In the genomic region with DNA sequence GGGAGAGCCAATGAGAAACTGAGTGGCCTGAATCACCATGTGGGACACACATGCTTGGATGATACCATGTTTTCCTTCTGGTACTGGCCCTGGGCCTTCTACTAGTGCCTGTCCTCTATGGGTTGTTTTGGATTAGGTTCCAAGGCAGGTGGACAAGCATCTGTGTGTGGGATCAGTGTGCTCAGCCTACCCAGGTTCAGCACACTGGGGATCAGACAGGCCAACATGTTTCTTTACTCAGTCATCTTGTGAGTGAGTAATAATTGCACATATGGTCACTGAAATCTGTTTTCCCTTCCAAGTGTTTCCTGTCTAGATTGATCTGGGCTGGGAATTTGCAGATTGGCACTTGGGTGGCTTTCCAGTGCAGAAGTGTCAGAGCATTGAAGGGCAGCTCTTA, we compare ENCODE assay signal across 13 mouse cellular contexts.
A peak's percentile ranks its signal among the peaks of the same experiment; 100 is the strongest.
DNase-seq lines count a peak whose midpoint lies in the region; ATAC-seq and TF ChIP-seq lines count a peak whose summit lies in the region.
"Had no signal": no experiment of that assay in that cellular context is flagged by ENCODE, and none has a peak within 500 bp of the region (broad histone marks: within the 10 kb centered on the region; RNA-seq: fewer than 3 reads in every experiment).

No protein-coding gene starts in this region.

- H3K27ac ChIP-seq in limb, embryonic 14.5 days (replicated peaks; ENCODE audit: low read depth, low read length): no peak overlapping the region
- no peak overlapping the region for H3K27ac ChIP-seq in limb, embryonic 10.5 days
- no peak overlapping the region for H3K27ac ChIP-seq in forebrain, postnatal 0 days (ENCODE audit: low read depth, low read length)
- H3K27ac ChIP-seq: left cerebral cortex, adult 2 months; liver, embryonic 14.5 days had no signal

- peaks cover 9% of the 10 kb centered on the region for H3K4me1 ChIP-seq in limb, embryonic 14.5 days (ENCODE audit: control insufficient read depth, insufficient read depth, low read length)
- peaks cover 7% of the 10 kb centered on the region; the same call in 1 of the 2 replicates for H3K4me1 ChIP-seq in limb, embryonic 10.5 days
- H3K4me1 ChIP-seq in forebrain, postnatal 0 days (ENCODE audit: insufficient read depth): no peaks in the 10 kb centered on the region

- H3K4me3 ChIP-seq in limb, embryonic 14.5 days (replicated peaks; ENCODE audit: low read length): no peak overlapping the region
- H3K4me3 ChIP-seq in limb, embryonic 10.5 days: no peak overlapping the region
- H3K4me3 ChIP-seq in forebrain, postnatal 0 days (ENCODE audit: low read depth, low read length): no peak overlapping the region
- H3K4me3 ChIP-seq: left cerebral cortex, adult 2 months had no signal

- TF ChIP-seq POLR2A in limb, embryonic 14.5 days (IDR thresholded peaks at IDR 0.05; ENCODE audit: borderline replicate concordance, extremely low read depth, insufficient read depth, insufficient read length): no peak

- H3K9me3 ChIP-seq in limb, embryonic 14.5 days (ENCODE audit: control insufficient read depth, low read length): no peaks in the 10 kb centered on the region
- no peaks in the 10 kb centered on the region for H3K9me3 ChIP-seq in limb, embryonic 10.5 days (replicated peaks)
- H3K9me3 ChIP-seq in forebrain, postnatal 0 days (ENCODE audit: low read length): no peaks in the 10 kb centered on the region

- no peak overlapping the region for H3K4me2 ChIP-seq in limb, embryonic 14.5 days (replicated peaks; ENCODE audit: low read depth, low read length, severe bottlenecking)
- no peak overlapping the region for H3K4me2 ChIP-seq in forebrain, postnatal 0 days (ENCODE audit: low read depth)

- H3K9ac ChIP-seq in limb, embryonic 14.5 days (ENCODE audit: low read depth, low read length, severe bottlenecking): no peak overlapping the region
- no peak overlapping the region for H3K9ac ChIP-seq in forebrain, postnatal 0 days
- H3K9ac ChIP-seq: liver, embryonic 14.5 days had no signal

- no peaks in the 10 kb centered on the region for H3K27me3 ChIP-seq in limb, embryonic 14.5 days (ENCODE audit: control insufficient read depth, insufficient read depth, low read length)
- H3K27me3 ChIP-seq in limb, embryonic 10.5 days (ENCODE audit: low read depth, poor library complexity, severe bottlenecking): no peaks in the 10 kb centered on the region
- H3K27me3 ChIP-seq in forebrain, postnatal 0 days (ENCODE audit: insufficient read depth, low read length): no peaks in the 10 kb centered on the region

- TF ChIP-seq CTCF in forebrain, postnatal 0 days (IDR thresholded peaks at IDR 0.05; ENCODE audit: low read depth): no peak

- peak; percentile 8 for DNase-seq in limb, embryonic 14.5 days (ENCODE audit: low spot score)
- DNase-seq in limb, embryonic 10.5 days (ENCODE audit: low spot score): no peak
- DNase-seq in cerebellum, adult 9-11 months: peak; percentile 82
- DNase-seq in forebrain, postnatal 0 days: peak; percentile 21
- peak; percentile 26 for DNase-seq in telencephalon, adult 2 months (ENCODE audit: low read depth, low spot score)
- DNase-seq in kidney, adult 9 months: no peak
- no peak for DNase-seq in lung, postnatal 4 days
- no peak for DNase-seq in c-Kit-positive CD71-positive TER-119-positive erythroid progenitor cells, embryonic 14.5 days (ENCODE audit: low spot score)
- DNase-seq: adrenal gland, postnatal 10 days; heart, postnatal 36 days had no signal

- H3K36me3 ChIP-seq in limb, embryonic 14.5 days (ENCODE audit: control insufficient read depth, insufficient read depth, low read length): no peaks in the 10 kb centered on the region
- no peaks in the 10 kb centered on the region for H3K36me3 ChIP-seq in limb, embryonic 10.5 days
- H3K36me3 ChIP-seq in forebrain, postnatal 0 days (ENCODE audit: insufficient read depth): no peaks in the 10 kb centered on the region

- ATAC-seq in limb, embryonic 14.5 days (ENCODE audit: low FRiP score, low read depth): no peak
- no peak for ATAC-seq in forebrain, postnatal 0 days
- ATAC-seq: intestine, postnatal 0 days had no signal

Comparison
In these comparisons a context has a peak if more than half of its experiments do, and no peak if none do; other contexts are left out.
1. DNase-seq: peak in limb, embryonic 14.5 days (single experiment), cerebellum, adult 9-11 months (single experiment), forebrain, postnatal 0 days (single experiment) and telencephalon, adult 2 months (single experiment); none in limb, embryonic 10.5 days (single experiment), kidney, adult 9 months (single experiment), lung, postnatal 4 days (0 of 2) and c-Kit-positive CD71-positive TER-119-positive erythroid progenitor cells, embryonic 14.5 days (single experiment).